Mouse (Mus musculus) olfactory bulb, adult 2 months (tissue): ENCODE results near the gene Slc16a2. TPM values are rescaled to one million over a fixed set of nuclear protein-coding genes. Genes with fewer than 3 reads are reported as not detected.
A peak's percentile ranks its signal among the peaks of the same experiment; 100 is the strongest.

ENCODE experiments used
- H3K27ac ChIP-seq: fragments of 200-500 bp; 2 replicates; pipeline ENCODE4 v1.5.1; 2012; ENCODE audit warnings: low read depth, low read length; ENCODE audit not compliant: insufficient read depth
- H3K4me1 ChIP-seq: fragments of 200-500 bp; 2 replicates; pipeline ENCODE4 v1.6.1; 2012; ENCODE audit warnings: low read length; ENCODE audit not compliant: control insufficient read depth, insufficient read depth
- H3K4me3 ChIP-seq: fragments of 200-500 bp; 2 replicates; pipeline ENCODE4 v1.5.1; 2012; ENCODE audit warnings: mild to moderate bottlenecking, low read depth, low read length, moderate library complexity; ENCODE audit not compliant: insufficient read depth
- CTCF ChIP-seq: fragments of 200-500 bp; IDR thresholded peaks from 2 replicates; pipeline ENCODE4 v1.5.1; 2012; ENCODE audit warnings: low read depth, mild to moderate bottlenecking, low read length, moderate library complexity; ENCODE audit not compliant: insufficient read depth
- POLR2A ChIP-seq: fragments of 200-500 bp; IDR thresholded peaks from 2 replicates; pipeline ENCODE4 v1.6.1; 2012; ENCODE audit warnings: mild to moderate bottlenecking, low read depth, low read length, moderate library complexity; ENCODE audit not compliant: insufficient read depth
- WGBS: fragments of 180-500 bp; shearing (Covaris S2); methylation state at CpG from one replicate; pipeline ENCODE4 v1.1.7; 2018; 5-methylcytosine and 5-hydroxymethylcytosine counted together
- polyA plus RNA-seq: library from polyadenylated mRNA; stranded (reverse); fragments of >200 nt; gene quantifications from 2 replicates; pipeline ENCODE4 v1.2.4, GENCODE M21; 2012; ENCODE audit warnings: low replicate concordance; ENCODE audit not compliant: missing spikeins, insufficient read depth, insufficient read length

Slc16a2 gene
- polyA plus RNA-seq, 1 experiment, result not detected

- Histone ChIP-seq H3K27ac (no peak overlapping the region), H3K4me3 (no peak overlapping the region), H3K4me1 (no peaks in the 10 kb centered on the region)
- TF ChIP-seq CTCF (no peak), POLR2A (no peak)
- WGBS, result 53% methylated on average over 7 of the region's 7 CpGs
Observed at GRCm38 (mm10) chrX:103712922-103713321, 108.9 kb downstream of the Slc16a2 start.

- H3K27ac ChIP-seq, result no peak overlapping the region
- no peak overlapping the region for H3K4me3 ChIP-seq
- no peaks in the 10 kb centered on the region for H3K4me1 ChIP-seq
- WGBS, result 45% methylated on average over 2 of the region's 2 CpGs
- TF ChIP-seq CTCF (no peak), POLR2A (no peak)
Observed at GRCm38 (mm10) chrX:103709671-103710070, 112.1 kb downstream of the Slc16a2 start.

- Histone ChIP-seq H3K4me3 (no peak overlapping the region), H3K27ac (no peak overlapping the region), H3K4me1 (no peaks in the 10 kb centered on the region)
- WGBS, result 73% methylated on average over 1 of the region's 1 CpGs
- no peak for TF ChIP-seq POLR2A
- no peak for TF ChIP-seq CTCF
Observed at GRCm38 (mm10) chrX:103708592-103708991, 113.2 kb downstream of the Slc16a2 start.

- Histone ChIP-seq H3K27ac (no peak overlapping the region), H3K4me3 (no peak overlapping the region), H3K4me1 (no peaks in the 10 kb centered on the region)
- no peak for TF ChIP-seq POLR2A
- TF ChIP-seq CTCF, result no peak
- WGBS, result 96% methylated on average over 4 of the region's 4 CpGs
Observed at GRCm38 (mm10) chrX:103704611-103705010, 117.2 kb downstream of the Slc16a2 start.

- Histone ChIP-seq H3K27ac (no peak overlapping the region), H3K4me1 (no peaks in the 10 kb centered on the region), H3K4me3 (no peak overlapping the region)
- TF ChIP-seq CTCF, result no peak
- no peak for TF ChIP-seq POLR2A
- WGBS, result 58% methylated on average over 4 of the region's 4 CpGs
Observed at GRCm38 (mm10) chrX:103704024-103704423, 117.8 kb downstream of the Slc16a2 start.

- TF ChIP-seq CTCF, result no peak
- 69% methylated on average over 2 of the region's 2 CpGs for WGBS
- 0 out of 2 replicates have a peak, but pooled peaks cover 7% of the 10 kb centered on the region for H3K4me1 ChIP-seq
- H3K27ac ChIP-seq, result no peak overlapping the region
- H3K4me3 ChIP-seq, result no peak overlapping the region
Observed at GRCm38 (mm10) chrX:103697796-103698195, 124.0 kb downstream of the Slc16a2 start.

- WGBS, result 9% methylated on average over 9 of the region's 9 CpGs
- H3K4me3 ChIP-seq, result 0 out of 2 replicates have a peak overlapping the region, but pooled peaks have one; percentile 7
- no peak for TF ChIP-seq CTCF
- peak overlapping the region; percentile 31; the same call in 1 of the 2 replicates for H3K27ac ChIP-seq
- 0 out of 2 replicates have a peak, but pooled peaks cover 7% of the 10 kb centered on the region for H3K4me1 ChIP-seq
Observed at GRCm38 (mm10) chrX:103696081-103696519, 125.7 kb downstream of the Slc16a2 start.

- H3K27ac ChIP-seq, result peak overlapping the region; percentile 87
- TF ChIP-seq POLR2A, result no peak
- TF ChIP-seq CTCF, result no peak
Observed at GRCm38 (mm10) chrX:103695165-103695996, 126.4 kb downstream of the Slc16a2 start.

GRCm38 (mm10) chrX:103694787-103695164 is 127.0 kb downstream of the Slc16a2 start:
- Histone ChIP-seq H3K4me3 (peak overlapping the region; percentile 68), H3K4me1 (0 out of 2 replicates have a peak, but pooled peaks cover 7% of the 10 kb centered on the region), H3K27ac (peak overlapping the region; percentile 87)
- 15% methylated on average over 17 of the region's 17 CpGs for WGBS
- TF ChIP-seq CTCF (no peak), POLR2A (no peak)

More at GRCm38 (mm10) chrX:103695165-103695996, 126.4 kb downstream of the Slc16a2 start:
- Histone ChIP-seq H3K4me3 (peak overlapping the region; percentile 68), H3K4me1 (0 out of 2 replicates have a peak, but pooled peaks cover 7% of the 10 kb centered on the region)
- WGBS, result 1% methylated on average over 40 of the region's 41 CpGs

- Histone ChIP-seq H3K27ac (no peak overlapping the region), H3K4me1 (0 out of 2 replicates have a peak, but pooled peaks cover 7% of the 10 kb centered on the region), H3K4me3 (no peak overlapping the region)
- no peak for TF ChIP-seq CTCF
- TF ChIP-seq POLR2A, result no peak
- WGBS, result 52% methylated on average over 10 of the region's 10 CpGs
Observed at GRCm38 (mm10) chrX:103694381-103694780, 127.4 kb downstream of the Slc16a2 start.
